Mouse (Mus musculus) ES-E14 (cell line): ENCODE results near the gene Dok7. TPM values are rescaled to one million over a fixed set of nuclear protein-coding genes. Genes with fewer than 3 reads are reported as not detected.

Experiments
- DNase-seq: peaks from one replicate; pipeline ENCODE4 v3.0.0-alpha.2; 2013; ENCODE audit warnings: low read depth, low spot score
- H3K27ac ChIP-seq: 2 replicates; pipeline ENCODE4 v1.5.1; 2012; ENCODE audit warnings: low read depth, mild to moderate bottlenecking, low read length, moderate library complexity, mixed read lengths; ENCODE audit not compliant: poor library complexity, insufficient read depth, severe bottlenecking
- H3K36me3 ChIP-seq: 2 replicates; pipeline ENCODE4 v1.6.1; 2012; ENCODE audit warnings: mild to moderate bottlenecking, low read length, moderate library complexity, mixed read lengths; ENCODE audit not compliant: control insufficient read depth, poor library complexity, insufficient read depth, severe bottlenecking
- H3K4me1 ChIP-seq, 2 experiments: fragments of 150-350 bp in 1 of 2; sonication (generic) in 1 of 2; 2 replicates each; pipeline ENCODE4 v1.6.1; 2012; ENCODE audit warnings: low read length in 2 of 2, mild to moderate bottlenecking in 1 of 2, mixed read lengths in 1 of 2; ENCODE audit not compliant: control insufficient read depth in 2 of 2, insufficient read depth in 2 of 2, poor library complexity in 1 of 2
- H3K4me3 ChIP-seq, 2 experiments: fragments of 150-350 bp in 1 of 2; sonication (generic) in 1 of 2; 2 replicates each; pipeline ENCODE4 v1.5.1; 2012; ENCODE audit warnings: low read length in 2 of 2, low read depth in 1 of 2, mild to moderate bottlenecking in 1 of 2, mixed read lengths in 1 of 2; ENCODE audit not compliant: insufficient read depth in 1 of 2, poor library complexity in 1 of 2, severe bottlenecking in 1 of 2
- H3K9ac ChIP-seq: 2 replicates; pipeline ENCODE4 v1.6.1; 2012; ENCODE audit warnings: low read depth, mild to moderate bottlenecking, low read length, mixed read lengths; ENCODE audit not compliant: poor library complexity, insufficient read depth, severe bottlenecking
- H3K9me3 ChIP-seq: fragments of 150-350 bp; sonication (generic); 2 replicates; pipeline ENCODE4 v1.6.1; 2012; ENCODE audit warnings: low read depth, mild to moderate bottlenecking, low read length; ENCODE audit not compliant: control insufficient read depth, insufficient read depth
- CHD2 ChIP-seq: IDR thresholded peaks from 2 replicates; pipeline ENCODE4 v1.6.1; 2014; ENCODE audit warnings: mild to moderate bottlenecking, low read depth, low read length, inconsistent platforms
- HCFC1 ChIP-seq: IDR thresholded peaks from 2 replicates; pipeline ENCODE4 v1.6.1; 2012; ENCODE audit warnings: low read length, inconsistent platforms, borderline replicate concordance; ENCODE audit not compliant: insufficient read depth
- MAFK ChIP-seq: IDR thresholded peaks from 2 replicates; pipeline ENCODE4 v1.6.1; 2014; ENCODE audit warnings: mild to moderate bottlenecking, low read depth, low read length, inconsistent platforms; ENCODE audit not compliant: insufficient read depth
- ZC3H11A ChIP-seq: IDR thresholded peaks from 2 replicates; pipeline ENCODE4 v1.6.1; 2012; ENCODE audit warnings: low read depth, mild to moderate bottlenecking, inconsistent platforms, low read length, borderline replicate concordance
- ZNF384 ChIP-seq: IDR thresholded peaks from 2 replicates; pipeline ENCODE4 v1.6.1; 2012; ENCODE audit warnings: low read depth, low read length, inconsistent platforms
- in situ Hi-C, 2 experiments: fragments of 600-800 bp; cut with MboI; formaldehyde crosslinking; loops; one replicate each; pipeline ENCODE4 v1.15.1; 2025; ENCODE audit warnings: low sequenced_read_pairs in 2 of 2, inconsistent platforms in 1 of 2; ENCODE audit not compliant: unreplicated experiment in 2 of 2
- total RNA-seq: library from RNA; depleted of rRNA; stranded (reverse); fragments of 300-350 nt; gene quantifications from 2 replicates; pipeline ENCODE4 v1.2.3, GENCODE M21; 2012

Dok7 gene
- total RNA-seq, 1 experiment, result 0.18 TPM

DNA sequence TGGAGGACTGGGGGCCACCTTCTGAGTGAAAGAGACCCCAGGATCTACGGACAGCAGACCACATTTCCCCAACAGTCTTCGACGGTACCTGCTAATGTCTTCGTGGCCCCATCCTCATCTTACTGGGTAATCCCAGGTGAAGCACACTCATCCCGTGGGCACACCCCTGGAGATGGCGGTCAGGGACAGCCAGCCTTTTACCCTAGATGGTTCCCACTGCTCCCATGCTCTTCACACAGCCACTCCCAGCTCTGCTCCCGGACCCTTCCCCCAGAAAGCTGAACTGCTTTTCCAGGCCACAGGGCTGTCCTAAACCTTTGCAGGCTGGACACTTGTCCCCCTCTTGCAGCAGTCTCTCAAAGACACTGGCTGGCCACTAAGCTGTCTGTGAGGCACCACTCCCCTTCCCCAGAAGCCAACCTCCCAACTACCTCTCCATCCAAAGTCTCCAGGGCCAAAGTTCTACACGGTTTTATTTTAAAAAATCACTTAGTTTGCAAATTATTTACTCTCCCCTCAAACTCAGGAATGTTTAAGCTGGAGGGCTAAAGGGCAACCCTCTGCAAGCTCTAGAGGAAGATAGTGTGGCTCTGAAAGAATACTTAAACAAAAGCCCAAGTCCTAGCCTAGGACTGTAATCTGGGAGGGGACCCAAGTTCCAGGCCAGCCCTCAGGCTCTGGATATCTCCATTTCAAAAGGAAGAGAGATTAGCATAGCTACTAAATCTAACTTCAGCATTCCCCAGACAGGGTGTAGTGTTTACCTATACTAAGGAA, 47.8 kb downstream of the Dok7 start:
- peak; percentile 77 for DNase-seq

GRCm38 (mm10) chr5:35104960-35105921, 48.7 kb downstream of the Dok7 start, which contains the start of gene Lrpap1:
Gene Lrpap1, minus strand, starts transcription at chr5:35105766.
- Histone ChIP-seq H3K4me1 (peaks cover 0 to 14% of the 10 kb centered on the region in 2 experiments; a peak in 3 of 4 replicates), H3K9ac (peak within 1 kb of the TSS; percentile 86), H3K27ac (peak within 1 kb of the TSS; percentile 93), H3K36me3 (peaks cover 24% of the 10 kb centered on the region), H3K4me3 (peak within 1 kb of the TSS; percentile 73 to 92), H3K9me3 (no peaks in the 10 kb centered on the region)
- peak; percentile 83 for DNase-seq
- in situ Hi-C loops, result no loop called here
- TF ChIP-seq ZC3H11A (no peak), ZNF384 (0 out of 2 replicates have a peak, but pooled peaks have one; percentile 30), CHD2 (peak; percentile 25; the same call in 1 of the 2 replicates), HCFC1 (no peak)

More for the DNA sequence above, 47.8 kb downstream of the Dok7 start:
- Histone ChIP-seq H3K36me3 (peaks cover 32% of the 10 kb centered on the region), H3K9me3 (no peaks in the 10 kb centered on the region), H3K4me3 (peak overlapping the region; percentile 73 to 92), H3K27ac (peak overlapping the region; percentile 65), H3K4me1 (peaks cover 0 to 14% of the 10 kb centered on the region in 2 experiments; a peak in 3 of 4 replicates), H3K9ac (peak overlapping the region; percentile 57)
- in situ Hi-C loops, result no loop called here
- TF ChIP-seq HCFC1, result no peak
- TF ChIP-seq MAFK, result peak; percentile 49; the same call in 1 of the 2 replicates
- TF ChIP-seq CHD2, result no peak
- TF ChIP-seq ZNF384, result no peak
- no peak for TF ChIP-seq ZC3H11A

DNA sequence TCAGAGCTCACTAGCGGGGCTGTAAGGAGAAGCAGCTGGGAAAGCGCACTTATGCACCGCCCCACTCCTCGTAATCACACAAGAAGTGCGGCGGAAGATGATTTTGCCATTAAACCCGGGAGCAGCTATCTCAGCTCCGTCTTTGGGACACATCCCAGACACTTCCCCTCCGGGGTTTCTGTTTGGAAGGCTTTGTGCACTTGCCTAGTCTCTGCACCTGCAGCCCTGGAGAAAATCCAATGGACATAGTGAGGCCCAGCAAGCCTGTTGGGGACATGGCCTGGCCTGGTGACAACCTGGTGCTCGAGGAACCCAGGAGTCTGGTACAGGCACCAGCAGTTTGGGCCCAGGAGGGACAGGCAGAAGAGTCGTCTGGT, 49.3 kb downstream of the Dok7 start:
- H3K27ac ChIP-seq, result no peak overlapping the region
- H3K9ac ChIP-seq, result peak overlapping the region; percentile 38; the same call in 1 of the 2 replicates
- peaks cover 0 to 14% of the 10 kb centered on the region in 2 experiments; a peak in 3 of 4 replicates for H3K4me1 ChIP-seq
- no peak for DNase-seq
- H3K36me3 ChIP-seq, result peaks cover 18% of the 10 kb centered on the region
- peak overlapping the region; percentile 69 to 73 for H3K4me3 ChIP-seq
- in situ Hi-C loops, result no loop called here
- no peaks in the 10 kb centered on the region for H3K9me3 ChIP-seq
- TF ChIP-seq ZC3H11A, result no peak
- TF ChIP-seq HCFC1, result no peak
- no peak for TF ChIP-seq ZNF384

- no peak for DNase-seq
- Histone ChIP-seq H3K36me3 (no peaks in the 10 kb centered on the region), H3K9ac (no peak overlapping the region), H3K27ac (no peak overlapping the region), H3K4me3 (no peak overlapping the region), H3K4me1 (0 out of 4 replicates have a peak, but pooled peaks cover 0 to 2% of the 10 kb centered on the region in 2 experiments), H3K9me3 (no peaks in the 10 kb centered on the region)
- in situ Hi-C loops, result no loop called here
- TF ChIP-seq CHD2 (no peak), HCFC1 (no peak), MAFK (no peak), ZC3H11A (no peak), ZNF384 (no peak)
Measured at GRCm38 (mm10) chr5:35112444-35112843, 55.9 kb downstream of the Dok7 start.
